Comparison of ENCODE assay signal across 8 mouse cellular contexts in genomic region chr5:66150106-66150705, GRCm38 (mm10). TPM values are rescaled to one million over a fixed set of nuclear protein-coding genes. Genes with fewer than 3 reads are reported as not detected.
DNase-seq lines count a peak whose midpoint lies in the region; ATAC-seq and TF ChIP-seq lines count a peak whose summit lies in the region.

No protein-coding gene starts in this region.

- peak overlapping the region; percentile 80 for H3K4me2 ChIP-seq in midbrain, embryonic 11.5 days

- H3K9ac ChIP-seq in midbrain, embryonic 11.5 days (ENCODE audit: low read length), result peak overlapping the region; percentile 52

- whole genome bisulfite sequencing in kidney, adult 2 months, result 3% methylated on average over 18 of the region's 18 CpGs
- WGBS in bone marrow, adult 2 months, result 2% methylated on average over 18 of the region's 18 CpGs
- WGBS in midbrain, embryonic 11.5 days, result 0% methylated on average over 18 of the region's 18 CpGs

- H3K27ac ChIP-seq in kidney, adult 2 months (ENCODE audit: insufficient read depth, low read depth, low read length), result peak overlapping the region; percentile 97
- peak overlapping the region; percentile 94; the same call in 1 of the 2 replicates for H3K27ac ChIP-seq in bone marrow, adult 2 months (ENCODE audit: control insufficient read depth, insufficient read depth, low read depth, low read length, poor library complexity)
- no peak overlapping the region for H3K27ac ChIP-seq in midbrain, embryonic 11.5 days (ENCODE audit: low read depth, low read length)

- H3K9me3 ChIP-seq in midbrain, embryonic 11.5 days (ENCODE audit: control insufficient read depth, low read length), result no peaks in the 10 kb centered on the region

- TF ChIP-seq POLR2A in kidney, adult 2 months (IDR thresholded peaks at IDR 0.05; ENCODE audit: low read depth, low read length), result no peak
- TF ChIP-seq POLR2A in bone marrow, adult 2 months (IDR thresholded peaks at IDR 0.05; ENCODE audit: borderline replicate concordance, control insufficient read depth, low read depth, low read length), result no peak

- no peak for TF ChIP-seq CTCF in kidney, adult 2 months (conservative IDR thresholded peaks at IDR 0.05; ENCODE audit: insufficient read depth, insufficient read length, low read depth, low read length)
- no peak for TF ChIP-seq CTCF in bone marrow, adult 2 months (IDR thresholded peaks at IDR 0.05; ENCODE audit: control insufficient read depth, insufficient read depth, low read length)

- peak overlapping the region; percentile 64 for H3K4me3 ChIP-seq in kidney, adult 2 months (ENCODE audit: insufficient read depth, low read depth, low read length)
- peak overlapping the region; percentile 68 for H3K4me3 ChIP-seq in bone marrow, adult 2 months (replicated peaks; ENCODE audit: control insufficient read depth, low read depth, low read length)
- H3K4me3 ChIP-seq in midbrain, embryonic 11.5 days (ENCODE audit: low read depth, low read length), result peak overlapping the region; percentile 37

- DNase-seq in kidney, adult 2 months, result no peak
- DNase-seq in kidney, postnatal 14 days, result no peak
- DNase-seq in forelimb bud, embryonic 11.5 days (ENCODE audit: low read depth, low spot score), result peak; percentile 44
- no peak for DNase-seq in midbrain, embryonic 11.5 days (ENCODE audit: low spot score, missing footprints)
- DNase-seq in thymus, adult 18-20 months, result no peak
- no peak for DNase-seq in cerebellum, postnatal 25 days
- no peak for DNase-seq in layer of hippocampus, adult 9-11 months

- H3K27me3 ChIP-seq in kidney, adult 2 months (replicated peaks; ENCODE audit: control insufficient read depth, insufficient read depth, low read length), result no peaks in the 10 kb centered on the region
- H3K27me3 ChIP-seq in midbrain, embryonic 11.5 days (ENCODE audit: control insufficient read depth, insufficient read depth, low read length), result peaks cover 37% of the 10 kb centered on the region

- H3K36me3 ChIP-seq in kidney, adult 2 months (ENCODE audit: control insufficient read depth, insufficient read depth, low read length), result no peaks in the 10 kb centered on the region
- no peaks in the 10 kb centered on the region for H3K36me3 ChIP-seq in midbrain, embryonic 11.5 days (ENCODE audit: control insufficient read depth, insufficient read depth, low read length)

- no peak for ATAC-seq in midbrain, embryonic 11.5 days (ENCODE audit: low FRiP score)

- no peaks in the 10 kb centered on the region for H3K4me1 ChIP-seq in kidney, adult 2 months (ENCODE audit: control insufficient read depth, insufficient read depth, low read length)
- peaks cover 4% of the 10 kb centered on the region; the same call in 1 of the 2 replicates for H3K4me1 ChIP-seq in bone marrow, adult 2 months (ENCODE audit: control insufficient read depth, insufficient read depth, low read length)
- H3K4me1 ChIP-seq in midbrain, embryonic 11.5 days (ENCODE audit: control insufficient read depth, insufficient read depth, low read length), result peaks cover 14% of the 10 kb centered on the region

RNA-seq across cellular contexts. Expression of gene Rbm47, which starts 22.7 kb away (rescaled TPM):
- polyA plus RNA-seq in kidney, adult 2 months (2012; rRNA removed), result 156 and 171 TPM in 2 replicates
- polyA plus RNA-seq in bone marrow, adult 2 months (2011; ENCODE audit: insufficient read depth, insufficient read length, low replicate concordance, missing spikeins), result 3.7 and 4.9 TPM in 2 replicates
- 1.2 and 2.1 TPM in 2 replicates for polyA plus RNA-seq in midbrain, embryonic 11.5 days (2014; fragmentation: Nextera tagmentation; extraction: Ambion mirVana)

Comparison
In these comparisons a context has a peak if more than half of its experiments do, and no peak if none do; other contexts are left out.
1. RNA of gene Rbm47, which starts 22.7 kb away (polyA plus RNA-seq): 156 to 171 TPM in kidney, adult 2 months; 3.7 to 4.9 TPM in bone marrow, adult 2 months and 1.2 to 2.1 TPM in midbrain, embryonic 11.5 days; every median in the first group is over 10 times any median in the second.
2. Peak in every context shown above with its lines, with median percentiles within 50 percentile points of each other: H3K4me3 ChIP-seq.